Mouse (Mus musculus): ENCODE measurements around the gene Timm22.

- TF ChIP-seq MAFK (IDR thresholded peaks at IDR 0.05; ENCODE audit: insufficient read depth, low read depth, low read length), result no peak
- no peak for TF ChIP-seq ZC3H11A (IDR thresholded peaks at IDR 0.05; ENCODE audit: borderline replicate concordance, low read depth, low read length)
- no peak for TF ChIP-seq ZNF384 (IDR thresholded peaks at IDR 0.05; ENCODE audit: low read depth, low read length)
- no peak for TF ChIP-seq HCFC1 (IDR thresholded peaks at IDR 0.05; ENCODE audit: borderline replicate concordance, insufficient read depth, low read length)
- TF ChIP-seq CHD2 (IDR thresholded peaks at IDR 0.05; ENCODE audit: low read depth, low read length), result no peak
These were observed 52.7 kb downstream of the Timm22 start for GRCm38 (mm10) chr11:76459489-76459888.
